Mouse (Mus musculus): Measurements from ENCODE around the gene Rbbp5. TPM values are rescaled to one million over a fixed set of nuclear protein-coding genes. Genes with fewer than 3 reads are reported as not detected.
"Not testable (repeated sequence)": the region's sequence is repeated elsewhere in the genome, so short reads cannot be mapped to it uniquely, and the experiment has no call there.

The Rbbp5 gene
- polyA plus RNA-seq, 1 experiment from 2014 or later: 41.5 TPM

DNA sequence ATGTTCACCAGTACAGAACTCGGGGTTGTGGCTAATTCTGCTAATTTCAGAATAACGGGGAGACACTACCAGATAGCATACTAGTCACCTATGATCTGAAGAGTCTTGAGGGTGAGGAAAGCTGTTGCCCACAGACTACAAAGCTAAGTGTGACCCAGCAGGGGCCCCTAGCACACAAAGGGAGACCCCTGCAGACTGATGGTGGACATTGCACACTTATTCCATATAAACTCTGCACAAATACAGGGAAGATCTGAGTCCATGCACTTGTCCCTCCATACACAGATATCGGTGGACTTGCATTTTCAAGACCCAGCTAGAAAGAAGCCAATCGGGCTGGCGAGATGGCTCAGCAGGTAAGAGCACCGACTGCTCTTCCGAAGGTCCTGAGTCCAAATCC, 7.6 kb upstream of the Rbbp5 start:
- WGBS: 90% methylated on average over 7 of the region's 7 CpGs
- Histone ChIP-seq H3K4me1 (0 out of 2 replicates have a peak, but pooled peaks cover 4% of the 10 kb centered on the region), H3K9me3 (no peaks in the 10 kb centered on the region), H3K4me3 (no peak overlapping the region), H3K9ac (no peak overlapping the region), H3K27me3 (no peaks in the 10 kb centered on the region), H3K36me3 (peaks cover 19% of the 10 kb centered on the region), H3K4me2 (no peak overlapping the region), H3K27ac (no peak overlapping the region)
- ATAC-seq (ENCODE audit: insufficient number of reproducible peaks, low FRiP score, low TSS enrichment, low read depth): no peak

GRCm38 (mm10) chr1:132470031-132470430, 7.1 kb upstream of the Rbbp5 start:
- not testable (repeated sequence) for H3K9me3 ChIP-seq; H3K4me3 ChIP-seq; H3K9ac ChIP-seq; H3K27me3 ChIP-seq; H3K4me1 ChIP-seq; H3K27ac ChIP-seq; ATAC-seq (ENCODE audit: insufficient number of reproducible peaks, low FRiP score, low TSS enrichment, low read depth); H3K4me2 ChIP-seq
- H3K36me3 ChIP-seq: peaks cover 14% of the 10 kb centered on the region
- WGBS: 77% methylated on average over 1 of the region's 1 CpGs

GRCm38 (mm10) chr1:132471032-132471431, 6.1 kb upstream of the Rbbp5 start:
- Histone ChIP-seq H3K9me3 (no peaks in the 10 kb centered on the region), H3K36me3 (peaks cover 6% of the 10 kb centered on the region; the same call in 1 of the 2 replicates), H3K4me1 (peaks cover 11% of the 10 kb centered on the region; the same call in 1 of the 2 replicates), H3K9ac (no peak overlapping the region), H3K27me3 (no peaks in the 10 kb centered on the region), H3K27ac (no peak overlapping the region), H3K4me3 (no peak overlapping the region), H3K4me2 (no peak overlapping the region)
- 83% methylated on average over 2 of the region's 2 CpGs for WGBS
- ATAC-seq (ENCODE audit: insufficient number of reproducible peaks, low FRiP score, low TSS enrichment, low read depth): no peak

GRCm38 (mm10) chr1:132471499-132471898, 5.7 kb upstream of the Rbbp5 start:
- ATAC-seq (ENCODE audit: insufficient number of reproducible peaks, low FRiP score, low TSS enrichment, low read depth): no peak
- Histone ChIP-seq H3K36me3 (0 out of 2 replicates have a peak, but pooled peaks cover 6% of the 10 kb centered on the region), H3K4me2 (no peak overlapping the region), H3K4me1 (peaks cover 11% of the 10 kb centered on the region; the same call in 1 of the 2 replicates), H3K27me3 (no peaks in the 10 kb centered on the region), H3K4me3 (no peak overlapping the region), H3K9me3 (no peaks in the 10 kb centered on the region), H3K27ac (no peak overlapping the region), H3K9ac (no peak overlapping the region)
- 89% methylated on average over 5 of the region's 5 CpGs for WGBS

DNA sequence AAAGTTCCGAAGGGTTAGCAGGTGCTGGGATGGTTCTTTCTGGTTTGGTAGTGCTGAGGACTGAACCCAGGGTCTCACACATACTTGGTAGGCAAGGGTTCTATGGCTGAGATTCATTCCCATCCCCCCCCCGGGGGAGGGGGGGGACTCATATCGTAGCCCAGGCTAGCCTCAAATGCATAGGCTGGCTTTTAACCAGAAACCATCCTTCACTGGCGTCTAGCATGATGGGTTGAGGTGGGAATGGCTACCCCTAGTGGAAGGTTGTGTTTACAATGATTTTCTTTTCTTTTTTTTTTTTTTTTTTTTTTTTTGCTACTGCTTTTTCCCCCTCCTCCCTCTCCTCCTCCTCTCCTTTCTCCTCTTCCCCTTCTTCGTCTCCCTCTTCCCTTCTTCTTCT, 4.6 kb upstream of the Rbbp5 start:
- 54% methylated on average over 5 of the region's 5 CpGs for WGBS
- Histone ChIP-seq H3K4me1 (peaks cover 8% of the 10 kb centered on the region; the same call in 1 of the 2 replicates), H3K9ac (no peak overlapping the region), H3K36me3 (no peaks in the 10 kb centered on the region), H3K4me3 (no peak overlapping the region), H3K9me3 (no peaks in the 10 kb centered on the region), H3K27me3 (no peaks in the 10 kb centered on the region), H3K27ac (no peak overlapping the region), H3K4me2 (no peak overlapping the region)
- ATAC-seq (ENCODE audit: insufficient number of reproducible peaks, low FRiP score, low TSS enrichment, low read depth): no peak

DNA sequence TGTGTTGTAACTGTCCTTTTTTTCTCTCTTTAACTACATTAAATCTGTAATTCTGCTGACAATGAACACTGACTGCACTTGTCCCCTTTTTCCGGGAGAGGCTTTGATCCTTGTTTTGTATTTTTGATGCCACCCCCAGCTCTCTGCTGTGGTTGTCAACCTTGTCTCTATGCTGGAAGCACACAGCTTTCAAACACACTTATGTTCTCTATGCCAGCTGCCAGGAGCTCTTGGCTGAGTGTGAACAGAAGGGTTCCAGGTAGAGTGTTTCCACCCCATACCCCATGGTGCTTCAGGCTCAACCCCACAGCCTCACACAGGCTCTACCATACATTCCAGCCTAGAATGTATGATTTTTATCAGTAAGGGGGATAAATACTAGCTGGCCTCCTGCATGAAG, 2.7 kb upstream of the Rbbp5 start:
- Histone ChIP-seq H3K27me3 (no peaks in the 10 kb centered on the region), H3K4me2 (no peak overlapping the region), H3K36me3 (no peaks in the 10 kb centered on the region), H3K9me3 (no peaks in the 10 kb centered on the region), H3K4me1 (peaks cover 23% of the 10 kb centered on the region), H3K9ac (no peak overlapping the region), H3K4me3 (no peak overlapping the region), H3K27ac (no peak overlapping the region; the same call in 1 of the 2 replicates)
- whole genome bisulfite sequencing: 82% methylated on average over 1 of the region's 1 CpGs
- ATAC-seq (ENCODE audit: insufficient number of reproducible peaks, low FRiP score, low TSS enrichment, low read depth): no peak

DNA sequence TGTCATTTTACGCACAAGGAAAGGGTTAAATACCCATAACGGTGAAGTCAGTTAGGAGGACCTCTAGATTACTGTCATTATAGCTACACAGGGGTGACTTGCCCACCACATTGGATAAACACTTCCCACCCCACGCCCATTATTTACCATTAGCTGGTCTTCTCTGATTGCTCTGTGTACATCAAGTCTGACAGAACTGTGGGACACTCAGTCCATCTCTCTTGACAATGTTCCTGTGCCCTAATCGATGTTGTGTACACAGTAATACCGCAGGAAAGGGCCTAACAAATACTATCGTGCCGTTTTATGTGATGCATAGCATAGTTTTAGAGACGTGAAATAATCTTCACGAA, 614 bp upstream of the Rbbp5 start:
- ATAC-seq (ENCODE audit: insufficient number of reproducible peaks, low FRiP score, low TSS enrichment, low read depth): 0 out of 2 replicates have a peak, but pooled peaks have one; percentile 44
- 4% methylated on average over 9 of the region's 9 CpGs for WGBS
- H3K9ac ChIP-seq: peak overlapping the region; percentile 32

GRCm38 (mm10) chr1:132479438-132479837, 2.3 kb downstream of the Rbbp5 start:
- Histone ChIP-seq H3K4me3 (no peak overlapping the region), H3K27ac (no peak overlapping the region), H3K4me1 (peaks cover 26% of the 10 kb centered on the region), H3K36me3 (0 out of 2 replicates have a peak, but pooled peaks cover 2% of the 10 kb centered on the region), H3K27me3 (no peaks in the 10 kb centered on the region), H3K4me2 (no peak overlapping the region), H3K9ac (no peak overlapping the region), H3K9me3 (no peaks in the 10 kb centered on the region)
- 78% methylated on average over 1 of the region's 1 CpGs for WGBS
- ATAC-seq (ENCODE audit: insufficient number of reproducible peaks, low FRiP score, low TSS enrichment, low read depth): no peak

More for the DNA sequence above, 614 bp upstream of the Rbbp5 start:
- H3K27ac ChIP-seq: peak overlapping the region; percentile 81
- H3K9me3 ChIP-seq: no peaks in the 10 kb centered on the region
- peak overlapping the region; percentile 57 for H3K4me2 ChIP-seq
- H3K4me1 ChIP-seq: peaks cover 26% of the 10 kb centered on the region
- H3K27me3 ChIP-seq: no peaks in the 10 kb centered on the region
- no peaks in the 10 kb centered on the region for H3K36me3 ChIP-seq
- peak overlapping the region; percentile 81 for H3K4me3 ChIP-seq

DNA sequence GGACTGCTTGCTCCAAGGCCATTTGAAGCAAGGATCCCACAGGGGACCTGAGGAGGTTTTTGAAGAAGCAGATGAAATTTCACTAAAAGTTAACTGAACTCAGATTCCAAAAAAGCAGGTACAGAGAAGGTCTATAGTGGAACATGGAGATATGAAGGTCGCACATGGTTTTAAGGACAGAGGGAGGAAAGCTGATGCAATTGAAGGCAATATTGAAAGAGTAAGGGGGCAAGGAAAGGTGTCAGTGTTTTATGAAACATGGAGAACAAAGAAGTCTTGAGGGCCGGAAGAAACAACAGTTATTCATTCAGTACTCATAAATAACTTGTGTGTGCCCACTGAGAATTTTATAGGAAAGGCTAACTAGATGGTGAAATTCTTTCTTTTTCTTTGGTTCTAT, 4.5 kb downstream of the Rbbp5 start:
- Histone ChIP-seq H3K9me3 (no peaks in the 10 kb centered on the region), H3K27me3 (no peaks in the 10 kb centered on the region), H3K4me3 (no peak overlapping the region), H3K4me1 (peaks cover 18% of the 10 kb centered on the region), H3K9ac (no peak overlapping the region), H3K27ac (no peak overlapping the region), H3K36me3 (peaks cover 7% of the 10 kb centered on the region; the same call in 1 of the 2 replicates), H3K4me2 (no peak overlapping the region)
- 71% methylated on average over 2 of the region's 2 CpGs for WGBS
- ATAC-seq (ENCODE audit: insufficient number of reproducible peaks, low FRiP score, low TSS enrichment, low read depth): no peak

DNA sequence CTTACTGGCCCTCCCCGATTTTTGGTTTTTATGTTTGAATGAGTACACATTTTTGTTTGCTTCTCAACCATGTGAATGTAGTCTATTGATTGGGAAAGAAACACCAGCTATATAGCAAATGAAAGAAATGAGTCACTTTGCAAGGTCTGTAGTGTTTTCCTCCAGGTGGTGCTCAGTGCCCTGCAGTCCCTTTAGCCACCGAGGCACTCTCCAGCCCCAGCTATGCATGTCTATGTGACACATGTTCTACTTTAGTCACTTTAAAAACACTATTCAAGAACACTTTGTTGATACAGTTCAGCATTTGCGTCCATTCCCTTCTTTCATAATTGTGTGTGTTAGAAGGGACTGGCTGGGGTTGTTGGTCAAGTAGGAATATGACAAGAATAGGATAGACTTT, 6.1 kb downstream of the Rbbp5 start:
- Histone ChIP-seq H3K27ac (no peak overlapping the region), H3K9ac (no peak overlapping the region), H3K4me2 (no peak overlapping the region), H3K27me3 (no peaks in the 10 kb centered on the region), H3K9me3 (no peaks in the 10 kb centered on the region), H3K4me1 (peaks cover 14% of the 10 kb centered on the region), H3K4me3 (no peak overlapping the region), H3K36me3 (peaks cover 19% of the 10 kb centered on the region)
- no peak for ATAC-seq (ENCODE audit: insufficient number of reproducible peaks, low FRiP score, low TSS enrichment, low read depth)
- WGBS: 84% methylated on average over 3 of the region's 3 CpGs

- Histone ChIP-seq H3K4me3 (no peak overlapping the region), H3K27ac (no peak overlapping the region), H3K9me3 (no peaks in the 10 kb centered on the region), H3K27me3 (no peaks in the 10 kb centered on the region), H3K36me3 (peaks cover 24% of the 10 kb centered on the region), H3K4me1 (peaks cover 8% of the 10 kb centered on the region), H3K4me2 (no peak overlapping the region), H3K9ac (no peak overlapping the region)
- no peak for ATAC-seq (ENCODE audit: insufficient number of reproducible peaks, low FRiP score, low TSS enrichment, low read depth)
- 85% methylated on average over 6 of the region's 6 CpGs for WGBS
Observed at GRCm38 (mm10) chr1:132483759-132484158, 6.6 kb downstream of the Rbbp5 start.

DNA sequence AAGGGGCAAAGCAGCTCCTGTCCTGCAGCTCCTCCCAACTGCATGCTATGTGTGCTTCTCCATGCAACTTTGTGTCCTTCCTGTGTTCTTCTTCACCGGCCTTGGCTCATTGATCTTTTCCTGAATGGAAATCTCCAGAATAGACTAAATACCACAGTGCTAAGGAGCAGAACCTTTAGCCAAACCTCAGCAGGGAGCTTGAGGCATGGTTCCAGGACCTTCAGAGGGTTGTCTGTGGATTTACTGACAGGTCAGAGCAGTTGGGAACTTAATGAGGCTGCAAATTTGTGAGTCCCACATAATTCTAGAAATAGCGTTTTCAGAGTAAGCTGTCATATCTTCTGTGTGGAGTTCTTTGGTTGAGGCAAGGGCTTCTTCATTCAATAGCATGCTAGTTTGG, 23.4 kb downstream of the Rbbp5 start:
- ATAC-seq (ENCODE audit: insufficient number of reproducible peaks, low FRiP score, low TSS enrichment, low read depth): no peak

GRCm38 (mm10) chr1:132505155-132505554, 28.0 kb downstream of the Rbbp5 start:
- peaks cover 80% of the 10 kb centered on the region for H3K36me3 ChIP-seq
- WGBS: 90% methylated on average over 5 of the region's 5 CpGs

More for the DNA sequence above, 23.4 kb downstream of the Rbbp5 start:
- Histone ChIP-seq H3K4me3 (no peak overlapping the region), H3K27ac (no peak overlapping the region), H3K36me3 (peaks cover 87% of the 10 kb centered on the region), H3K27me3 (no peaks in the 10 kb centered on the region), H3K4me2 (no peak overlapping the region), H3K9ac (no peak overlapping the region), H3K9me3 (no peaks in the 10 kb centered on the region), H3K4me1 (no peaks in the 10 kb centered on the region)
- 92% methylated on average over 2 of the region's 2 CpGs for WGBS

More at GRCm38 (mm10) chr1:132505155-132505554, 28.0 kb downstream of the Rbbp5 start:
- no peak overlapping the region for H3K4me2 ChIP-seq
- no peak overlapping the region for H3K27ac ChIP-seq
- no peak overlapping the region for H3K9ac ChIP-seq
- no peaks in the 10 kb centered on the region for H3K9me3 ChIP-seq
- no peak for ATAC-seq (ENCODE audit: insufficient number of reproducible peaks, low FRiP score, low TSS enrichment, low read depth)
- H3K4me3 ChIP-seq: no peak overlapping the region
- no peaks in the 10 kb centered on the region for H3K4me1 ChIP-seq
- H3K27me3 ChIP-seq: no peaks in the 10 kb centered on the region
